Mouse (Mus musculus): ENCODE measurements at regions not wholly inside any gene's neighbourhood (a gene's known extent, or its start where the extent isn't known, plus 50 kb on each side); places are given as distances from the start of the nearest gene placed in this dataset.

- no peak for DNase-seq (ENCODE audit: low spot score)
- Histone ChIP-seq H3K27me3 (ENCODE audit: control insufficient read depth, insufficient read depth, low read length) (no peaks in the 10 kb centered on the region), H3K36me3 (ENCODE audit: control insufficient read depth, insufficient read depth, low read length) (no peaks in the 10 kb centered on the region), H3K4me1 (replicated peaks; ENCODE audit: control insufficient read depth, insufficient read depth, low read length) (no peaks in the 10 kb centered on the region), H3K4me2 (ENCODE audit: low read depth, low read length, severe bottlenecking) (no peak overlapping the region), H3K4me3 (ENCODE audit: low read depth, low read length) (no peak overlapping the region), H3K27ac (ENCODE audit: low read depth, low read length) (no peak overlapping the region), H3K9ac (ENCODE audit: low read length) (no peak overlapping the region), H3K9me3 (ENCODE audit: control insufficient read depth, low read length) (no peaks in the 10 kb centered on the region)
- 73% methylated on average over 6 of the region's 6 CpGs for WGBS
- no peak for ATAC-seq (replicated peaks; ENCODE audit: low FRiP score)
Observed at GRCm38 (mm10) chr4:7970272-7970671, 268.6 kb downstream of the Car8 start.

DNA sequence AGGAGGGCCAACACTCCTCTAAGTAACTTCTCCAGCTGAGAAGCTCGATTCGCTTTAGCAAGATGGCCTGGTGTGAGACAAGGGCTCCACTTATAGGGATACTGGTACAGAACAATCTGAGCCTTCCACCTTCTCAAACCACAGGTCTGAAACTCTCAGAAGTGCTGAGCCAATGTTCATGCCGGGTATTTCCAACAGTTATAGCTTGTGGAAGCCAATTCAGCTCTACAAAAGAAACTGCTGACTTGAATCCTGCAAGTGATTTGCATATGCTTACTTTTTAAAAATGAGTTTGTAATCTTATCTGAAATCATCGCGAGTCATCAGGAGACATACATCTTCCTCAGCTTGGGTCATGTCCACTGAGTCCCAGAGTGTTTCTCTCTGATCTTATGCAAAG lies 273.2 kb downstream of the Car8 start:
- Histone ChIP-seq H3K36me3 (ENCODE audit: control insufficient read depth, insufficient read depth, low read length) (no peaks in the 10 kb centered on the region), H3K9ac (ENCODE audit: low read length) (no peak overlapping the region), H3K4me1 (replicated peaks; ENCODE audit: control insufficient read depth, insufficient read depth, low read length) (no peaks in the 10 kb centered on the region), H3K9me3 (ENCODE audit: control insufficient read depth, low read length) (no peaks in the 10 kb centered on the region), H3K27me3 (ENCODE audit: control insufficient read depth, insufficient read depth, low read length) (no peaks in the 10 kb centered on the region), H3K4me2 (ENCODE audit: low read depth, low read length, severe bottlenecking) (no peak overlapping the region), H3K27ac (ENCODE audit: low read depth, low read length) (no peak overlapping the region), H3K4me3 (ENCODE audit: low read depth, low read length) (no peak overlapping the region)
- 91% methylated on average over 5 of the region's 5 CpGs for WGBS
- no peak for DNase-seq (ENCODE audit: low spot score)
- no peak for ATAC-seq (replicated peaks; ENCODE audit: low FRiP score)

DNA sequence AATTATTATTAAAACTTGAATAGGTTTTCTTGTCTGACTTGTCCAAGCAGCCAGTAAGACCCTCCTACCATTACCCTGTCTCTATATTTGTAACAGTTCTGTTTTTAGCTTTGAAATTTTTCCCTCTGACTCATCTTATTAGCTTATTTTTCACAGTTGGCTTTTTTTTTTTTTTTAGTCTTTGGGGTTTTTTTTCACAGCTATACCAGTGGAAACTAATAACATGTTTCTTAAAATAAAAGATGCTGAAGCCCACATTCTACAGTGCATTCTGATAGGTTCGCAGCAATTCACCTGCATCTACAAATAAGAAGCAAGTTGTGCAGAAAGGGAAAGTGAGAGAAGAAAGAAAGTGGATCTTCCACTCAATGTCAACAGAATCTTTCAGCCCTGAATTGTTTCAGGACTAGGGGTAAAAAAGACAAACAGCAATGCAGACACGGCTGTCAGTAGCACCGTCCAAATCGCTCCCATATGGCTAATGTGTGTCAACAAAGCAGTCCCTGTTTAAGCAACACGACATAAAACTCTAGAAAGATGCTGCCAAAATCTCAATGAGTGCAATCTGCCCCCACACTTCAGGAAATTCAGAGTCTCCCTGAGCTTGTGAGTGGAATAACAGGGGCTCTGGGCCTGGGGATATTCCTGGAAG lies 277.2 kb downstream of the Car8 start:
- ATAC-seq (replicated peaks; ENCODE audit: low FRiP score) = no peak
- 79% methylated on average over 5 of the region's 5 CpGs for WGBS
- H3K4me1 ChIP-seq (replicated peaks; ENCODE audit: control insufficient read depth, insufficient read depth, low read length) = no peaks in the 10 kb centered on the region
- no peak overlapping the region for H3K4me3 ChIP-seq (ENCODE audit: low read depth, low read length)
- no peaks in the 10 kb centered on the region for H3K27me3 ChIP-seq (ENCODE audit: control insufficient read depth, insufficient read depth, low read length)
- no peak overlapping the region for H3K27ac ChIP-seq (ENCODE audit: low read depth, low read length)
- DNase-seq (ENCODE audit: low spot score) = no peak
- H3K36me3 ChIP-seq (ENCODE audit: control insufficient read depth, insufficient read depth, low read length) = no peaks in the 10 kb centered on the region
- no peaks in the 10 kb centered on the region for H3K9me3 ChIP-seq (ENCODE audit: control insufficient read depth, low read length)
- no peak overlapping the region for H3K9ac ChIP-seq (ENCODE audit: low read length)
- H3K4me2 ChIP-seq (ENCODE audit: low read depth, low read length, severe bottlenecking) = no peak overlapping the region

- no peak overlapping the region for H3K27ac ChIP-seq (ENCODE audit: low read depth, low read length)
- DNase-seq (ENCODE audit: low spot score) = no peak
- H3K9me3 ChIP-seq (ENCODE audit: control insufficient read depth, low read length) = no peaks in the 10 kb centered on the region
Observed at GRCm38 (mm10) chr4:7960335-7960734, 278.5 kb downstream of the Car8 start.

DNA sequence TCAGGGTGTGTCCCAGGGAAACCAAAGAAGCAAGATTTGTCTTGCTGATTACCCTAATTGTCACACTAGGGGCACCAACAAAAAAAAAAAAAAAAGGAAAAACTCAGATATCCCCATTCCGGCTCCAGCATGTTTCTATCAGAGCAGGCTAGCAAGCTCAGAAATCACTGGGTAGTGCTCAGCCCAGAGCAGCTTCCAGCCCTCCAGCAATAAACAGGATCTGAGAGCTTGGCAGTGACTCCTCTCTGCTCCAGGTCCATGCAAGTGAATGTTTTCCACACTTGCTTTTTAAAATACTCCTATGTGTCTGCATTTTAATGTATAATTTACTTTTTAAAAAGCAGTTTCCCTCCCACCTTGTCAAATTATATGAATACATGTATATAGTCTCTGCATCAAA lies 290.8 kb downstream of the Car8 start:
- ATAC-seq (replicated peaks; ENCODE audit: low FRiP score) (no peak), DNase-seq (ENCODE audit: low spot score) (no peak)
- Histone ChIP-seq H3K36me3 (ENCODE audit: control insufficient read depth, insufficient read depth, low read length) (no peaks in the 10 kb centered on the region), H3K27ac (ENCODE audit: low read depth, low read length) (no peak overlapping the region), H3K9ac (ENCODE audit: low read length) (no peak overlapping the region), H3K9me3 (ENCODE audit: control insufficient read depth, low read length) (no peaks in the 10 kb centered on the region), H3K27me3 (ENCODE audit: control insufficient read depth, insufficient read depth, low read length) (no peaks in the 10 kb centered on the region), H3K4me2 (ENCODE audit: low read depth, low read length, severe bottlenecking) (no peak overlapping the region), H3K4me1 (replicated peaks; ENCODE audit: control insufficient read depth, insufficient read depth, low read length) (no peaks in the 10 kb centered on the region), H3K4me3 (ENCODE audit: low read depth, low read length) (no peak overlapping the region)
- 92% methylated on average over 1 of the region's 1 CpGs for WGBS

More at GRCm38 (mm10) chr4:7960335-7960734, 278.5 kb downstream of the Car8 start:
- no peaks in the 10 kb centered on the region for H3K4me1 ChIP-seq (replicated peaks; ENCODE audit: control insufficient read depth, insufficient read depth, low read length)
- 89% methylated on average over 2 of the region's 2 CpGs for WGBS
- no peaks in the 10 kb centered on the region for H3K36me3 ChIP-seq (ENCODE audit: control insufficient read depth, insufficient read depth, low read length)
- H3K9ac ChIP-seq (ENCODE audit: low read length) = no peak overlapping the region
- H3K4me2 ChIP-seq (ENCODE audit: low read depth, low read length, severe bottlenecking) = no peak overlapping the region
- no peak overlapping the region for H3K4me3 ChIP-seq (ENCODE audit: low read depth, low read length)
- ATAC-seq (replicated peaks; ENCODE audit: low FRiP score) = no peak
- no peaks in the 10 kb centered on the region for H3K27me3 ChIP-seq (ENCODE audit: control insufficient read depth, insufficient read depth, low read length)

GRCm38 (mm10) chr4:7921503-7921902 lies 317.3 kb downstream of the Car8 start:
- Histone ChIP-seq H3K9me3 (ENCODE audit: control insufficient read depth, low read length) (no peaks in the 10 kb centered on the region), H3K27ac (ENCODE audit: low read depth, low read length) (no peak overlapping the region), H3K4me1 (replicated peaks; ENCODE audit: control insufficient read depth, insufficient read depth, low read length) (no peaks in the 10 kb centered on the region), H3K9ac (ENCODE audit: low read length) (no peak overlapping the region), H3K4me2 (ENCODE audit: low read depth, low read length, severe bottlenecking) (no peak overlapping the region), H3K4me3 (ENCODE audit: low read depth, low read length) (no peak overlapping the region), H3K36me3 (ENCODE audit: control insufficient read depth, insufficient read depth, low read length) (no peaks in the 10 kb centered on the region), H3K27me3 (ENCODE audit: control insufficient read depth, insufficient read depth, low read length) (no peaks in the 10 kb centered on the region)
- ATAC-seq (replicated peaks; ENCODE audit: low FRiP score) (no peak), DNase-seq (ENCODE audit: low spot score) (no peak)
- 63% methylated on average over 2 of the region's 2 CpGs for WGBS

DNA sequence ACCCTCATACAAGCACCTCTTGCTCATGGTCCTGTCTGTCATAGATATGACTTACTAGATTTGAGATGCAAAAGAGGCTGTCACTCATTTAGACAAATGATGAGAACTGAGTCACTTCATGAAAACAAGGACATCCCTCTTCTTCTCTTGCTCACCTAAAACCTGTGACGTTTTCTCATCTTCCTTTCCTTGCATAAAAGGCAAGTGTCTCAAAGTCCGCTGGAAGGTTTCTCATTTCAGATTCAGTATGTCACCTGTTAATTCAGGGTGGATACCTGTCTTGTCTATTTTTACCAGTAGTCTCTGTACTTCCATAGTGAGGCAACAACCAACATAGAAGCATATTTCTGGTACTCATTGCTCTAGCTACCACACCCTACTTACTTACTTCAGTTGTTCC lies 325.6 kb downstream of the Car8 start:
- Histone ChIP-seq H3K27ac (ENCODE audit: low read depth, low read length) (no peak overlapping the region), H3K4me1 (replicated peaks; ENCODE audit: control insufficient read depth, insufficient read depth, low read length) (no peaks in the 10 kb centered on the region), H3K4me3 (ENCODE audit: low read depth, low read length) (no peak overlapping the region), H3K27me3 (ENCODE audit: control insufficient read depth, insufficient read depth, low read length) (no peaks in the 10 kb centered on the region), H3K9ac (ENCODE audit: low read length) (no peak overlapping the region), H3K36me3 (ENCODE audit: control insufficient read depth, insufficient read depth, low read length) (no peaks in the 10 kb centered on the region), H3K9me3 (ENCODE audit: control insufficient read depth, low read length) (no peaks in the 10 kb centered on the region), H3K4me2 (ENCODE audit: low read depth, low read length, severe bottlenecking) (no peak overlapping the region)
- 89% methylated on average over 2 of the region's 2 CpGs for WGBS
- no peak for DNase-seq (ENCODE audit: low spot score)
- no peak for ATAC-seq (replicated peaks; ENCODE audit: low FRiP score)

DNA sequence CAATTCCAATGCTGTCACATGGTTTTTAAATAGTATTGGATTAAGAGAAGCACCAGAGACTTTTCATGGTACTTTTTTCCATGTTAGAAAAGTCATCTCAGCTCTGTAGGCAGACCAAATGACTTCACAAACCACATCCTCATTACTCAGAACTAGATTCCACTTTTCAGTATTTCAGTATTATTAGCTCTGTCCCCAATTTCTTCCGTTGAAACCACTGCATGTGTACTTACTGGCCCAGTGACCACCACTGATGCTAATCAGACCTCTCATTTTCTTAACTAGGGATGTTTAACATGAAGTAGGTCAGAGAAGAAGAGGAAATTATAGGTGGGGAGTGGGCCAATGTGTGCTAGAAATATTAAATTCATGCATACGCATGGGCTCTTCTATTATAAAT lies 326.2 kb downstream of the Car8 start:
- Histone ChIP-seq H3K9ac (ENCODE audit: low read length) (no peak overlapping the region), H3K27ac (ENCODE audit: low read depth, low read length) (no peak overlapping the region), H3K36me3 (ENCODE audit: control insufficient read depth, insufficient read depth, low read length) (no peaks in the 10 kb centered on the region), H3K4me2 (ENCODE audit: low read depth, low read length, severe bottlenecking) (no peak overlapping the region), H3K4me1 (replicated peaks; ENCODE audit: control insufficient read depth, insufficient read depth, low read length) (no peaks in the 10 kb centered on the region), H3K4me3 (ENCODE audit: low read depth, low read length) (no peak overlapping the region), H3K9me3 (ENCODE audit: control insufficient read depth, low read length) (no peaks in the 10 kb centered on the region), H3K27me3 (ENCODE audit: control insufficient read depth, insufficient read depth, low read length) (no peaks in the 10 kb centered on the region)
- WGBS = 86% methylated on average over 2 of the region's 2 CpGs
- DNase-seq (ENCODE audit: low spot score) (no peak), ATAC-seq (replicated peaks; ENCODE audit: low FRiP score) (no peak)

GRCm38 (mm10) chr4:7903130-7903529 lies 335.7 kb downstream of the Car8 start:
- no peak overlapping the region for H3K4me3 ChIP-seq (ENCODE audit: low read depth, low read length)
- no peaks in the 10 kb centered on the region for H3K9me3 ChIP-seq (ENCODE audit: control insufficient read depth, low read length)
- no peak overlapping the region for H3K4me2 ChIP-seq (ENCODE audit: low read depth, low read length, severe bottlenecking)
- H3K27me3 ChIP-seq (ENCODE audit: control insufficient read depth, insufficient read depth, low read length) = no peaks in the 10 kb centered on the region
- no peak overlapping the region for H3K27ac ChIP-seq (ENCODE audit: low read depth, low read length)
- H3K4me1 ChIP-seq (replicated peaks; ENCODE audit: control insufficient read depth, insufficient read depth, low read length) = no peaks in the 10 kb centered on the region
- no peak overlapping the region for H3K9ac ChIP-seq (ENCODE audit: low read length)
- no peak for DNase-seq (ENCODE audit: low spot score)
- ATAC-seq (replicated peaks; ENCODE audit: low FRiP score) = no peak
- 73% methylated on average over 1 of the region's 1 CpGs for WGBS
- H3K36me3 ChIP-seq (ENCODE audit: control insufficient read depth, insufficient read depth, low read length) = no peaks in the 10 kb centered on the region

All from forebrain, embryonic 11.5 days (tissue).